Mouse (Mus musculus): ENCODE measurements at regions not wholly inside any gene's neighbourhood (a gene's known extent, or its start where the extent isn't known, plus 50 kb on each side); places are given as distances from the start of the nearest gene placed in this dataset.
A peak's percentile ranks its signal among the peaks of the same experiment; 100 is the strongest.

DNA sequence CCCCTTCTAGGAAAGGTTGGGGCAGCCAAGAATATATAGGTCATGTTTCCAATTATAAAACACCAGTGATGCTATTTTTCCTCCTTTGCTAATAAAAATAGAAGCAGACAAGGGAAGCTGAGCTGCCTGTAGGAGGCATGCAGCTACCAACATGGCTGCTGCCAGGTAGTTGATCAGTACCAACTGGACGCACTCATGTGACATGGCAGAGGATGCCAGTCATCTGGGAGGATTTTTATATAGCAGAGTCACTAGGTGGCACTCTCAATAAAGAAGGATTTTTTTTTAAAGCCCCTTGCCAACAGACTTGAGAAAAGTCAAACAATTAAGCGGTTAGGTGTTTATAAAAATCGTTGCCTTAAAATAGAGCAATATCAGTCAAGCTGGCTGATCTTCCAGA, 273.5 kb downstream of the Mex3b start:
- no peak for ATAC-seq (replicated peaks; ENCODE audit: poor library complexity)

DNA sequence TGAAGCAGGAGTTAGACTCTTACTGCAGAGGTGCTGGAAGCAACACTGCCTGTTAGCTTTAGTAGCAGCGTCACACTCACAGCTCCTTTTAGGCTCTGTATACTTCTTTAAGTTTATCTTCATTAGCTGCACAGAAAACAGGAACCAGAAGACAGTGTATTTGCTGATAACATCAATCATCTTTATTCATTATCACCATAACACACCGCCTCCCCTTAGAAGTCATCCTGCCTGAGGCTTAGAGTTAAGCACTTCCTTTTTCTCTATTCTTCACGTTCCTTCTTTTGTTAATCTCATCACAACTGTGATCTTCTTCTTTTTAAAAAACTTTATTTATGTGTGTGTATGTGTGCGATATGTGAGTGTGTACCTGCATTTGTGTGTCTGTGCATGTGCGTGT, 276.9 kb downstream of the Mex3b start:
- ATAC-seq (replicated peaks; ENCODE audit: poor library complexity), result peak; percentile 66

DNA sequence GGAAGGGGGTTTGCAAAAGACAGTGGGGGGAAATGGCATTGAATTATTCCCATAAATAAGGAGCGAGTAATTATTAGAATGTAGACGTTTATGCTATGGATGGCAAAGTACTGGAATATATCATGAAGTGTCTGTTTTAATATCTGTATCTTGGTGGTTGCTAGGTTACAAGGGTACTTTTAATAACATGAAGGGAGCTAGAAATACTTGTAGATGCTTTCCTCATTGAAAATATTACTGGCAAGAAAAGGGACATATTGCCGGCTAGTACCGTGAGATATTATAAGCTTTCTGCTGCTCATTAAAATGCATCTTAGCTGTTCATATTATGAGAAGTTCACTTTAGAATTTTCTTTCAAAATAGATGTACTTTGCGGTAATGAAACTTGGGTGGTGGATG, 278.4 kb downstream of the Mex3b start:
- ATAC-seq (replicated peaks; ENCODE audit: poor library complexity), result no peak

DNA sequence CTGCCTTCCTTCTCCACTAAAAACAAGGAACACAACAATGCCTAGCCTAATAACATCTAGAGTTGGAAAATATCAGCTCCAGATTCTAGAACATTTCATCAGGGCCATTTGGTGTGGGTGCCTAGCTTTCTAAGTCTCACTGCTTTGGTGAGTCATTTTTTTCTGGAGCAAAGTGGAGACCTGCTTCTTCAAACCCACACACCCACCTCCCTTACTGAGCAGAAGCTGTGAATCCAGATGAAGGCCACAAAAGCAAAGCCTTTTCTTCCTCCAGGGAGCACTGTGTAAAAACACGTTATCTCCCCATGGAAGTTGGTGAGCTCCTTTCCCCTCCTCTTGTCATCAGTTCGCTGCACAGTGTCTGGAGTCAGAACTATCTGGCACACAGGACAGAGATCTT, 294.1 kb downstream of the Mex3b start:
- ATAC-seq (replicated peaks; ENCODE audit: poor library complexity), result no peak

DNA sequence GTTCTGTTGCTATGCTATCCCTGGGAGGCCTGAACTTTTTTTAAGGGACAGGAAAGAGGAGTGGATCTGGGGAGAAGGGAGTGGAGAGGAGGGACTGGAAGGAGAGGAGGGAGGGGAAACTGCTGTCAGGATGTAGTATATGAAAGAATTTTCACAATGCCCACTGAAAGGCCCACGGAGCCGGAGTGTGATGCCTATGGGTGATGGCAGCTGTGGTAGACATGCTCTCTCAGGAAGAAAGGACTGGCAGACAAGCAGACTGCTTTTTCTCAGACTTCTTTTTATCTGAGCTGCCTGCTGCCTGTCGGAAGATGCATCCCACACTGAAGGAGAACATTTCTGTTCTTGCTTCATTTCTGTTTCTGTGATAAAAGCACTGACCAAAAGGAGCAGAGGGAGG, 295.7 kb downstream of the Mex3b start:
- no peak for ATAC-seq (replicated peaks; ENCODE audit: poor library complexity)

DNA sequence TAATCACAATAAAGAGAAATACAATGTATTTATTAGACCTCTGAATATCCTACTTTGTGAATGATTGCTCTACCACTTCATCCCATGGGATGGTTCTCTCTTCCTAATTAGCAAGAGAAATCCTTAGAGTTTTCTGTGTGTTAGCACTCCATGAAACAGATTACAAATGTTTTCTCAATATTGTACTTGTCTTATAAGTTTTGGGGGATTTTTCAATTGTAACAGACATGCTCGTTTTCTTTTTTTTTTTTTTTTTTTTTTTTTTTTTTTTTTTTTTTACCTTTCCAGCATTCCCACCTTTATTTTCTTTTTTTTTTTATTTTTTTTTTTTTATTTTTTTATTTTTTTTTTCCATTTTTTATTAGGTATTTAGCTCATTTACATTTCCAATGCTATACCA, 312.3 kb downstream of the Mex3b start:
- no peak for ATAC-seq (replicated peaks; ENCODE audit: poor library complexity)

DNA sequence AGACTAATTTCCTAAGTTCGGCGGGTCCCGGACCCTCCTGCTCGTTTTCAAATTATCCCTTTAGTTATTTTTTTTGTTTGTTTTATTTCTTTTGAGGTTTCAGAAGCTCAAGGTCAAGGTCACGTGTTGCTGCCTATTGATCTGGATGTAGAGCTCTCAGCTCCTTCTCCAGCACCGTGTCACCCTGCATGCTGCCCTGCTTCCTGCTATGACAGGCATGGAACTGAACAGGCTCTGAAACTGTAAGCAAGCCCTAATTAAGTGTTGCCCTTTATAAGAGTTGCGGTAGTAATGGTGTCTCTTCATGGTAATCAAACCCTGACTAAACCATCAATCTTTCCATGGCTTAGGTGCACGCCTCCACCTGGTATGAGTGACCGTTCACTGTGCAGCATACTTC, 319.2 kb downstream of the Mex3b start:
- ATAC-seq (replicated peaks; ENCODE audit: poor library complexity), result no peak

DNA sequence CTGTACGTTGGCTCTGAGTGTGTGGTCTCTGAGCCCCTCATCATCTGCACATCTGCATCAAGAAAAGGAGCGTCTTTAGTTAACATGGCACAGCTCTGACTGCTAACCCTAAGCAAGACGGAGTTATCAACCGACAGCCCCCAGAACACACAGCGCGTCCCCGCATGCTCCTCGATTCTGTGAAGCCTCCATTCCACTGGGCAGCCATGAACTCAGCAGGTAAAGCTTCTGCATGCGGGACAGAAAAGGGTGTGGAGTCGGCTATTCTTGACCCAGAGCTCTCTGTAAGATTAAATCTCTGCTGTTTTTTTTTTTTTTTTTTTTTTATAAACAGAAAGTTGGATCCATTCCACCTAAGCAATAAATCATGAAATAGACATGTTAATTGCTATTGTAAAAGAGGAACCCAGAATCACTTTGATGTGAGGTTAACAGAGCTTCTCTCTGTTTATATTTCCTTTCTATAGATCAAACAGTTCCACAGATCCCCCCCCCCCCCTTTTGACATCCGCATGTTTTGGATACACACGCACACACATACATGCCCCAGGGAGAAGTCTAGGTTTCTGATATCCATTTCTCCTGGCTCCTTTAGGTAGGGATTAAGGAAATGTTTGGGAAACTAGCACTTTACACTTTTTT, 328.9 kb downstream of the Mex3b start:
- ATAC-seq (replicated peaks; ENCODE audit: poor library complexity), result no peak

DNA sequence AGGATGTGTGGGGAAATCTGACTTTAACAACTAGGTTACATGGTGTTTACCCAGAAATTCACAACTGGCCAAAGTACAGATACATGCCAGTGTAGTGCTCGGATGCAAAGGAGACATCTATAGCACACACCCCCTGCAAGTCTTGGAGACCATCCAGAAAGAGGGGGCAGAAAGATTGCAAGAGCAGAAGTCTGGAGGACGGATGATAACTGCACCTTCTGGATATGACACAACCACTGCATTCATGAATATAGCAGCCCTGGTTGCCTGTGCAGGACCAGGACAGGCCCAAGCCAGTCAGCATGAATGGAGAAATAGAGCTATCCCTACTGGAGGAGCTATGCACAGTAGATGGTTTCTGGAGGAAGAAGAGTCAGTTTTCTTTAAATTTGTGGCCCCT, 330.4 kb downstream of the Mex3b start:
- ATAC-seq (replicated peaks; ENCODE audit: poor library complexity), result no peak

DNA sequence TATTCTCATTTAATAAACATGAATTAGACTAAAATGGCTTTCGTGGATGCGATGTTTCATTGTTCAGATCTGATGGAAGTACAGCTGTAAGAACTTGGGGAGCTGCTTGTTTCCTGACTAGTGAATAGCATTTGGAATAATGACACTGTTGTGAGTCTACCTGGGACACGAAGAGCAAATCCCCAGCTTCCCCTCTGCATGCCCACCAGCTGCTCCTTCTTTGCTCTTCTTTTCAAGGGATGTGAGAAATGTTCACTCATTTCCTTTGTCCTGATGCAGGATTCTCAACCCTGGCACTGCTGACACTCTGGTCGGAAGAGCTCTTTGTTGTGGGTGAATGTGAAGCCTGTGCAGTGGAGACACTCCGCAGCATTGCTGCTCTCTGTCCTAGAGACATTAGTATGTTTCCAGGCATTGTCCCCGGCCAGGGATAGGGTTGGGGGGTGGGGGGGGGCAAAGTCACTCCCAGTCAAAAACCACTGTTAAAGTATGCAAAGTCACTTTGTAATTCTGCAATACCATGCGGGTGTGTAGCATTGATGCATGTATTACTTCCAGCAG, 334.1 kb downstream of the Mex3b start:
- no peak for ATAC-seq (replicated peaks; ENCODE audit: poor library complexity)

DNA sequence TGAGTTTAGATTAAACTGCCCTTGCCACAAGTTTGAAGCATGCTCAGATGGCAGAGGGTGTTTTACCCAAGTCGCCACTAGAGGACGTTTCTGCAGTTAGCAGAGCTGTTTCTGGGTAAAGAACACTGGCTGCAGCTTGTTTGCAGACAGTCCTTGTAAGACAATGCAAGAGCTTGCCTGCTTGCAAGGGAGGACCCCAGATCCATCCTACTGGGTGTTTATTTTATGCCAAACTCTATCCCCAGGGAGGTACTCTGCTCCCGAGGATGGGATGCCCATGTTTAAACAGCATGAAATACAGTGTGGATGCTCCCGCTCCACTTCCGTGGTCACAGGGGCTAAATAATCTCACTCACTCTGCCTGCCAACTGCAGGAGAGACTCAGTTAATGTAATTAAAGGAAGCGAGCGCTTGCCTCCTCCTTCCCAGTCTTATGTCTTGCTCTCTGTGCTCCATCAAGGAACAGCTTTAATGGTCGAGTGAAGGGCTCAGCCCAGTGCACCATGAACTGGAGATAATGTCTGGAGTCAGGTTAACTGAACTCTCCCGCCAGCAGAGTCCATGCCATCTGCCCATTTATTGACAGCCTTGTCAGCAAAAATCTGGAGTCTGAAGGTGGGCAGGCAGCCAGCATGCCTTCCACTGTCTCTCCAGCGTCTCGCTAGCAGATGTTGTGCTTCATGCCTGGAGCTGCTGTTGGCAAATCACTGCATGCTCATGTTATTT, 334.8 kb downstream of the Mex3b start:
- ATAC-seq (replicated peaks; ENCODE audit: poor library complexity), result no peak

DNA sequence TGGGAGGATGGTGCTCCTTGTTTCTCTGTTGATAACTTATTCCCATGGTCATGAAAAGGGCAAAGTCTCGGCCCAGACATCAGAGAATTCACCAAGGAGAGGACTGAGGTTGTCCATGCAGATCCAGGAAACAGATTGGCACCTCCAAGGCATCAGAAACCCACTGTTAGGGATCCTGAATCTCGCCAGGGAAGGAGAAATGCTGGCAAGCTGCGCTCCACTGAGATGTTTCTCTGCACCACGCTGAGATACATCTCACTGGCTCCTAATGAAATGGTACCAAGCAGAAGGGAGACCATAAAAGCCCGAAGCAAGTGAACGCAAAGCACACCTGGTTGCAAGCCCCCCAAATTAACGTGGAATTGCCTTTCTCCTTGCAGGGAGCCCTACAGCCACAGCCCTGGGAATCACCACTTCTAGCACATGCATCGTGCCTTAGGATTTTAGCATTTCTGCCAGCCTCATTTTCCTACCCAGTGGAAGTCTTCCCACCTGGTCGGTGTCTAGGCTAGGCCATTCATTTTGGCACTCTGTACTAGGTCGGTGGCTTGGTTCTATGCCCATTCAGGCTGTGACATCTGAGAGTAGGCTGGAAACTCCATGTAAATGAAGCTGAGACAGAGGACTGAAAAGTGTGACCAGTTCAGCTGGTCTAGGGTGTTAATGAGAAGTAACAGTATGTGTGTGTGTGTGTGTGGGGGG, 336.3 kb downstream of the Mex3b start:
- ATAC-seq (replicated peaks; ENCODE audit: poor library complexity), result no peak

DNA sequence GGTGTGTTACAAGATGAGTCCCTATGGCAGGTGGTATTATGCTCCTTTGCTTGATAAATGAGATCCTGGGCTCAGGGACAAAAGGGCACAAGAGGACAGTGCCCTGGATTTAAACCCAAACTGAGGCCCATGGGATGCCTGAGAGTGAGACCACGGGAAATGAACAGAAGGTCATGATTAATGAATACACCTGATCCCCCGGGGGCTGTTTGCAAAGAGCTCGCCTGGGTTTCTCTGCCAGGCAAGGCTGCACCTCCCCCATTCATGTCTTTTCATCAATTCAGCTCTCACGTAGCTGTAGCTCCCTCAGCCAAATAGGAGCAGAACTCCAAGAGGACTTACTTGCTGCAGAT, 336.9 kb downstream of the Mex3b start:
- ATAC-seq (replicated peaks; ENCODE audit: poor library complexity), result no peak

DNA sequence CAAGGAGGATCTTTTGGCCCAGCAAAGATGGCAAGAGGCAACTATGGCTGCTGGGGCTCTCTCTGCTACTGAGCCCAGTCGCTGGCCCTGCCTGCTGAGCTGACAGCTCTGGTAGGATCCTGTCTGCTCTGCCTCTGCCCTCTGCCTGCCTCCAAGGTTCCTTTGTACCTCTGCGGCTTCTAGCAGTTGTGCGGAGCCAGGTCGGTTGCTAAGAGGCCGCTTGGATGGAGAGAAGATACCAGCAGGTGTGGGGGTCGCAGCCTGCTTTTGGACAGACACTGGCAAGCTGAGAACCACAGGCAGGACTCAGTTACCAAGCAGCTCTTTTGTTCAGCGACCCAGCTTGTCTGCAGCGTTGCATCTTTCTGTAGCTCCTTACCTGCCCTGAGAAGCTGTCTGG, 337.6 kb downstream of the Mex3b start:
- no peak for ATAC-seq (replicated peaks; ENCODE audit: poor library complexity)

DNA sequence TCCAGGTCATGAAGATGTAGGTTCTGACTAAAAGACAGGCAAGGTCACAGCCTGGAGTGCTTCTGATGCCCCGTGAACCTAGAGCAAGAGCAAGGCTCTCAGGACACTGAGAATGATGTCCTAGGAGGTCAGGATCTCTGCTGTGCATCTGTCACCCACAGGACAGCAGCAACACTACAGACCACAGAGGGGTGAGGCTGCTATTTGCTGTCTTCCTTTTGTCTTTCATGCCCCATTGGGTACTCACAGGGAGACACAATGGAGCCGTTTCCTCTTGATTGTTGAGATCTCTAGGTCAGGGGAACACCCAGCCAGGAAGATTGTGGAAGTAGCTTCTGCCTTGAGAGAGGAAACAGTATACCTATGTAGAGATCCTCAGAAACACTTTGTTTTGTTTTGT, 339.9 kb downstream of the Mex3b start:
- ATAC-seq (replicated peaks; ENCODE audit: poor library complexity), result no peak

DNA sequence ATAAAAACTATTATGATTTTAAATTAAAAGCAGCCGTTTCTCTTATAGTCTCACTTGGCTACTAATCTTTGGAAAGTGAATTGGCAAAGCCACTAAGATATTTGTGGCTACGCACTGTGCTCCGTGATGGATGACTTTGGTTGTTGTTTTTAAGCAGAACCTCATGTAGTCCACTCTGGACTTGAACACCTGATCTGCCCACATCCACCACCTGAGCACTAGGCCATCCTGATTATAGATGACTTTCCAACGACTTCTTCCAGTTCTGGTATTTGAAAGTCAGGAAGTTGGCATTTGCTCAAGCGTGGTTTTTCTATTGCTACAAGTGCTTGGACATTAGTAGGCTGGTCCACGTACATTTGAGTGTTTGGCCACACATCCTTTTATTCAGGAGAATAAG, 344.5 kb downstream of the Mex3b start:
- no peak for ATAC-seq (replicated peaks; ENCODE audit: poor library complexity)

DNA sequence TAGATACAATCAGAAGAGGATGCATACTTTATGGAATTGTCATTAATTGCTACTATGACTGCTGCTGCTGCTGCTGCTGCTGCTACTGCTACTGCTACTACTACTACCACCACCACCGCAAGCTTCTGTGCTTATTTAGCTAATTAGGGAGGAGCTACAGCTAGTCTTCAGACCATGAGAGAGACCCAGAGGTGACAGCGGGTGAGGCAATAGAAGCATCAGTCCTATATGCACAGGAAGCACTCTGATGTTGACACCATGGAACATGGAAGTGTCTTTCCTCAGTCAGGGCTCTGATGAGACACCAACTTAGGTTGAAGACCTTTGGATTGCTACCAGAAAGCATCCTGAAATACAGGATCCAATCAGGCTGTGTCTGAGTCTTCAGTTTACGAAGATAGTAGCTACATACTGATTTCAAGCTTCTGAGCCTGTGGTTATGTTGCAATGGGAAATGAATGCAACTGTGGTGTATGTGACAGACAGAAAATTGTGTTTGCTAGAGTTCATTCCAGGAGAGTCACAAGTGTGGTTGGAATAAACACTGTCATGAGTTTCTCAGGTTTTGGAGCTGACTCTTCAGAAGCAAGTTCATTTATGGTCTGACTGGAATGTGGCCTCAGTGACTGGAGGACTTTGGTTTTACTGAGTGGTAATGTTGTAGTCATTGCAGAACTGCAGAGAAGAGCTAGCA, 355.0 kb downstream of the Mex3b start:
- ATAC-seq (replicated peaks; ENCODE audit: poor library complexity), result peak; percentile 97

DNA sequence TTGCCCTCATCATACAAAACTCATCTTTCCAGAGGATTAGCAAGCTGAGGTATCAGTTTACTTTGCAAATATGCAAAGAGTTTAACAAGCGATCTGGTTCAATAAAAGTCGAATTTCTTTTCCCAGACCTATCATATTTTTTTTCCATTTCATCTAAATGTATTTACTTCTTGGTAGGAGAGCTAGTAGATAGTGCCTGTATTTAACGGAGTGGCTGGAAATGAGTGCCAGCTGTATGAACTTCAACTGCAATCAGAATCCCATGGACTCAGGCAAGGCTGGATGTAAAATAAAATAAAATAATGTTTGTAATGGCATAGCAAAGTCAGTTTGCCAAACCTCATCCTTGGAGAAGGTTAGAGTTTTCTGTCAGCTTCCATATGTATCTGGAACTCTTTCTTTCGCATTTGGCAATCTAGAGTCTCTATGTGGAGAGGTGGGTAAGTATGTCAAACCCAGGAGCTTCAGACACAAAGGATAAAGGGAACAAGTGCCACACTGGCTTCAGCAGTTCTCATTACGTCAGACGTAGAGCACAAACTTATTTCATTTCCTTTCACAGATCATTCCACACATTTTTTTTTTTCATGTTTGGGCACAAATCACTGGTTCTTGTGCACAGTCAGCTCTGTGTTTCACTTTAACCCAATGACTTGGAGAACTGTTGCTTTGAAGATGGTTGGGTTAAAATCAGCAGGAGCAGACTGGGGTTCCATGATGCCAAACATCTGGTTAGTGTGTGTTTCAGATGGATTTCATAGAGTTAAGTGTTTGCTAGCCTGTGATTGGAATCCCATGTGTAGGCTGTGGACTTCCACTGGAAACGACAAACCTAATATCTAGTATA, 357.2 kb upstream of the Tmc3 start:
- no peak for ATAC-seq (replicated peaks; ENCODE audit: poor library complexity)

DNA sequence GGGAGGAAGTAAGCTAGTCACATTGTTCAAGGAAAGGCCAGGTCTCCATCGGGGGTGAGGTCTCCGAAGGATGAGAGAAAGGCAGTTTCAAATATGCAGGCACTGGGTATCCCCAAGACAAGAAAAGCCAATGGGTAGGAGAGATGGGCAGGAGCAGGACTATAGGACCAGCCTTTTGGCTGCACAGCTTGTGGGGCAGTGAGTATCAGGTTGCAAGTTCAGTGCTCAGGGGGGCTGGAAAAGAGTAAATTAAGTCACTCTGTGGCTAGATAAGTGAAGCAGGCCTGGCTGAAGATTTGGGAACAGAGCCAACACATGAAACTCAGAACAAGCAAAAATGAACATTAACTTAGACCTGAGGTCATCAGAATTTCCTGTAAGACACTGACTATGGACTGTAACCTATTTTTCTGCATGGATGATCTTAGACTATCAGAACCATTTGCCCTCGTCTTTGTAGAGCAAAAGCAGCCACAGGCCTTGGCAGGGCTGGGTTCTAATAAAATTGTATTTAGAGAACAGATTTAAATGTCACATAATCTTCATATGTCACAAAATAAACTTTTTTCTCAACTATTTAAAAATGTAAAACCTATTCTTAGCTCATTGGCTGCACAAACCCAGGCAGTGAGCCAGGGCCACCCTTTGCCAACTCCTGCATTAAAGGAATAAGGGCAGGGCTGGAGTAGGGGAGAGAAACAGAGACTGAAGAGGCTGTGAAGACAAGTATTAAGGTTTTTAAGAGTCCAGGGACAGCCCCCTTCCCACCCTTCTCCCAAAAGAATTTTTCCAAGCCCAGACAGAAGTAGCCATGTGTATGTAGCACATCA, 354.0 kb upstream of the Tmc3 start:
- ATAC-seq (replicated peaks; ENCODE audit: poor library complexity), result no peak

DNA sequence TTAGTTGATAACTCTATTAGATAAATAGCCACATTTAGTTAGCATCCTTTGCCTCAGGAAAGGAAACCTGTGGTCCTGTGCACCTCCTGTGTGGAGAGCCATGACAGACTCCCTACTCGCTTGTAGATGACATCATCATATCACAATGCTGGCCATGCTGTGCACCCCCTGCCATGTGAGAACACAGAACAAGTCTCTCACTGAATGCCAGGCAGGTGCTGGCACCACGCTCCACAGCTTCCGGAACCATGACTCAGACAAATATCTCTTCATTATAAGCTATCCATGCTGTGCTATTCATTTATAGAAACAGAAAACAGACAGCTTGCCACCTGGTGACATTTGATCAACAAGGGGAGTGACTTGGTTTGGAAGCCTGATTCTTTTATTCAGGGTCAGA, 349.1 kb upstream of the Tmc3 start:
- ATAC-seq (replicated peaks; ENCODE audit: poor library complexity), result no peak

Data from megakaryocyte progenitor cell, adult 5-6 weeks (primary cell).